Mouse (Mus musculus) neural tube, embryonic 14.5 days (tissue): ENCODE data around the gene Glis1. TPM values are rescaled to one million over a fixed set of nuclear protein-coding genes. Genes with fewer than 3 reads are reported as not detected.

ENCODE experiments used
- ATAC-seq: fragments of 200-750 bp; cut with Nextera tagmentation; 2 replicates; pipeline ENCODE4 v1.8.0; 2017; ENCODE audit warnings: low read depth, mild to moderate bottlenecking, moderate TSS enrichment, moderate library complexity
- H3K27ac ChIP-seq: fragments of 300-500 bp; sonication (generic); 2 replicates; pipeline ENCODE4 v1.5.1; 2014; ENCODE audit warnings: low read depth, mild to moderate bottlenecking, control low read depth, low read length, moderate library complexity, mixed read lengths
- H3K27me3 ChIP-seq: fragments of 300-500 bp; sonication (generic); 2 replicates; pipeline ENCODE4 v1.6.1; 2014; ENCODE audit warnings: low read length; ENCODE audit not compliant: control insufficient read depth, insufficient read depth
- H3K36me3 ChIP-seq: fragments of 300-500 bp; sonication (generic); 2 replicates; pipeline ENCODE4 v1.6.1; 2014; ENCODE audit warnings: low read length, mixed read lengths; ENCODE audit not compliant: control insufficient read depth, insufficient read depth
- H3K4me1 ChIP-seq: fragments of 300-500 bp; sonication (generic); 2 replicates; pipeline ENCODE4 v1.6.1; 2014; ENCODE audit warnings: low read length; ENCODE audit not compliant: control insufficient read depth, insufficient read depth
- H3K4me2 ChIP-seq: fragments of 300-500 bp; sonication (generic); 2 replicates; pipeline ENCODE4 v1.6.1; 2014; ENCODE audit warnings: mild to moderate bottlenecking, low read depth, low read length, control low read depth
- H3K4me3 ChIP-seq: fragments of 300-500 bp; sonication (generic); 2 replicates; pipeline ENCODE4 v1.5.1; 2014; ENCODE audit warnings: low read depth, low read length, control low read depth, mixed read lengths
- H3K9ac ChIP-seq: fragments of 300-500 bp; sonication (generic); replicated peaks from 2 replicates; pipeline ENCODE4 v1.6.1; 2014; ENCODE audit warnings: low read depth, mild to moderate bottlenecking, control low read depth, low read length, mixed read lengths
- H3K9me3 ChIP-seq: fragments of 300-500 bp; sonication (generic); 2 replicates; pipeline ENCODE4 v1.6.1; 2016; ENCODE audit warnings: low read length; ENCODE audit not compliant: control insufficient read depth
- WGBS: fragments of 180-500 bp; shearing (Covaris S2); extraction: QIAGEN DNeasy Blood & Tissue Kit; methylation state at CpG from one replicate; pipeline ENCODE4 v1.1.7; 2014; 5-methylcytosine and 5-hydroxymethylcytosine counted together
- polyA plus RNA-seq: library from polyadenylated mRNA; unstranded; fragments of >200 nt; fragmentation: Nextera tagmentation; extraction: Ambion mirVana; gene quantifications from 2 replicates; pipeline ENCODE4 v1.2.1, GENCODE M21; 2014

Gene Glis1
- polyA plus RNA-seq, 1 experiment from 2014 or later = 5.7 TPM

DNA sequence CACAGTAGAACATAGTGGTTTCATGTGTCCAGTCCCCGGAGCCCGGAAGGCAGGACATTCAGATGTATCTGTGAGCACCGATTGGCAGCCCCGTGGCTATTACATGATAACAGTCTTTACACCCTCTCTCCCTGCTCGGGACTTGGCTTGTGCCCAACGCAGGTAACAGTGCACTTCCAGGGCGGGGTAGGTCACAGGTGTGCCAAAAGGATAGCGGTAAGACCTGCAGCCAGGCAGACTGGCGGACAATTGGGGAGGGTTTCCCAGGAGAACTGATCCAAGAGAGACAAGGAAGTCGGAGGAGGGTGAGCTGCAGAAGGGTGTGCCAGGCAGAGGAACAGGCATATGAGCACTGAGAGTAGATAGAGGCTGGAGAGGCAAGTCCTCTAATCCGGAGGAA, 84.4 kb downstream of the Glis1 start:
- no peaks in the 10 kb centered on the region for H3K36me3 ChIP-seq
- no peak overlapping the region for H3K4me2 ChIP-seq
- no peak for ATAC-seq
- no peak overlapping the region for H3K9ac ChIP-seq
- H3K4me1 ChIP-seq = no peaks in the 10 kb centered on the region
- 95% methylated on average over 11 of the region's 11 CpGs for WGBS
- no peaks in the 10 kb centered on the region for H3K9me3 ChIP-seq
- H3K4me3 ChIP-seq = no peak overlapping the region
- no peak overlapping the region for H3K27ac ChIP-seq
- no peaks in the 10 kb centered on the region for H3K27me3 ChIP-seq

DNA sequence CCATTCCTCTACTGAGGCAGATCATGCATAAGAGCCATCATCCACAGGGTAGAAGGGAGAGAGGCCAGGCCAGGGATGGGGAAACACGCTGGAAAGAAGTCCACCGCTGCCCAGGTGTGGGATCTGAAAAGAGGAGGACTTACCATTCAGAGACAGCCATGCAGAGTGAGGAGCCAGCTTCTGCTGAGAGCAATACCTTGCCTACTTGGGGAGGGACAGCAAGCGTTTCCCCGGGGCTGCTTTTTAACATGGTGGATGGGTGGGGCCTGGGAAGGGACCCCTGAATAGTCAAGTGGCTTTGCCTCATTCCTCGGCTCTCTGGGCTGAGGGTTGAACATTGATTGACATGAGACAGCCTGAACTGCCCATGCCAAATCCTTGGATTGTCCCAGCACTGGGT, 85.7 kb downstream of the Glis1 start:
- H3K36me3 ChIP-seq = no peaks in the 10 kb centered on the region
- no peaks in the 10 kb centered on the region for H3K27me3 ChIP-seq
- 87% methylated on average over 5 of the region's 5 CpGs for WGBS
- H3K4me2 ChIP-seq = no peak overlapping the region
- no peak overlapping the region for H3K27ac ChIP-seq
- H3K9me3 ChIP-seq = no peaks in the 10 kb centered on the region
- no peak for ATAC-seq
- no peak overlapping the region for H3K4me3 ChIP-seq
- no peaks in the 10 kb centered on the region for H3K4me1 ChIP-seq
- no peak overlapping the region for H3K9ac ChIP-seq

- Histone ChIP-seq H3K4me2 (no peak overlapping the region), H3K4me3 (no peak overlapping the region), H3K27ac (no peak overlapping the region), H3K27me3 (no peaks in the 10 kb centered on the region), H3K9ac (no peak overlapping the region), H3K4me1 (no peaks in the 10 kb centered on the region), H3K36me3 (no peaks in the 10 kb centered on the region), H3K9me3 (no peaks in the 10 kb centered on the region)
- WGBS = 50% methylated on average over 5 of the region's 5 CpGs
- no peak for ATAC-seq
Measured at GRCm38 (mm10) chr4:107520816-107521215, 86.4 kb downstream of the Glis1 start.

DNA sequence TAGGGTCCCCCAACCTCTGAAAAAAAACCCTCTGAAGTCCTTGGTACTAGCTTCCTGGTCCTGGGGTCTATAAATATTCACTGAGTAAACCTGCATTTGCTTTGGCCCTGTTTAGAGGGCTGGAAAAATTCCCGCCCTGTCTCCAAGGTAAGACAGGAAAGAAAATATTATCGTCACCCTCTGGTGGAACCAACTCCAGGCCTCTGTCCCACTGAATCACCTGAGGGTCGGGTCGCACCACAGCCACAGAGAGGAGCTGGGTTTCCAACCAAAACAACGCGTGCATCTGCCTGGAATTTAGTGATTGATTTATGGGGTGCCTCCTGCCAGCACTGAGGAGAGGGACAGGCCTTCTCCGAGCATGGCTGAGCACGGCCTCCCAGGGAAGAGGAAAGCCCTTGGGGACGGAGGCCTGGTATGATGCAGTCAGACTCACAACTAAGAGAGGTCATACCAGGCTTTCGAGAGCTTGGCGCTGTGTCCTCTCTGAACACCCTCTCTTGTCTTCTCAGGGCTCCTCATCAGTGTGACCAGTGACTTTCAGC, 89.3 kb downstream of the Glis1 start:
- ATAC-seq = no peak
- Histone ChIP-seq H3K4me3 (no peak overlapping the region), H3K9me3 (no peaks in the 10 kb centered on the region), H3K27me3 (no peaks in the 10 kb centered on the region), H3K27ac (no peak overlapping the region), H3K4me1 (no peaks in the 10 kb centered on the region), H3K9ac (no peak overlapping the region), H3K4me2 (no peak overlapping the region), H3K36me3 (no peaks in the 10 kb centered on the region)
- WGBS = 37% methylated on average over 11 of the region's 11 CpGs

DNA sequence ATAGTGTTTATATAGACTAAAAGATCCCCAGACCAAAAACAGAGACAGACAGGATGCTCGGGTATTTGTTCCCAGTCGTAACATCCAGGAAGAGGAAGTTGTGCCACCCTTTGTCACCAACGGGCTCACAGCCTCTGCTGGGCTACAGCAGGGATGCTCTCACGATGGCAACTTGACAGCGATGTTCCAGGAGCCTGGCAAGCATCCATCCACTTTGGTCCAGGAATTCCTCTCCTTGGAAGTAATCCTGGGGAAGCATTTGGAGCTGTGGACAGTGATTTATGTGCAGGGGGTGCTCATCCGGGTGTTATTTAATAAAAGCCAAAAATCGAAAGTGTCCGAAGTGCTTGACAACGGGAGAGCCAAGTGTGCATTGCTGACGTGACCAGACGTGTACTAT, 100.7 kb downstream of the Glis1 start:
- Histone ChIP-seq H3K4me1 (no peaks in the 10 kb centered on the region), H3K27me3 (no peaks in the 10 kb centered on the region), H3K4me3 (no peak overlapping the region), H3K27ac (no peak overlapping the region), H3K4me2 (no peak overlapping the region), H3K9ac (no peak overlapping the region), H3K9me3 (no peaks in the 10 kb centered on the region), H3K36me3 (no peaks in the 10 kb centered on the region)
- 64% methylated on average over 11 of the region's 11 CpGs for WGBS
- ATAC-seq = no peak

- Histone ChIP-seq H3K4me3 (no peak overlapping the region), H3K27ac (no peak overlapping the region), H3K9me3 (no peaks in the 10 kb centered on the region), H3K27me3 (no peaks in the 10 kb centered on the region), H3K9ac (no peak overlapping the region), H3K4me1 (no peaks in the 10 kb centered on the region), H3K36me3 (no peaks in the 10 kb centered on the region), H3K4me2 (no peak overlapping the region)
- no peak for ATAC-seq
- 36% methylated on average over 13 of the region's 13 CpGs for WGBS
Measured at GRCm38 (mm10) chr4:107538116-107538515, 103.7 kb downstream of the Glis1 start.

DNA sequence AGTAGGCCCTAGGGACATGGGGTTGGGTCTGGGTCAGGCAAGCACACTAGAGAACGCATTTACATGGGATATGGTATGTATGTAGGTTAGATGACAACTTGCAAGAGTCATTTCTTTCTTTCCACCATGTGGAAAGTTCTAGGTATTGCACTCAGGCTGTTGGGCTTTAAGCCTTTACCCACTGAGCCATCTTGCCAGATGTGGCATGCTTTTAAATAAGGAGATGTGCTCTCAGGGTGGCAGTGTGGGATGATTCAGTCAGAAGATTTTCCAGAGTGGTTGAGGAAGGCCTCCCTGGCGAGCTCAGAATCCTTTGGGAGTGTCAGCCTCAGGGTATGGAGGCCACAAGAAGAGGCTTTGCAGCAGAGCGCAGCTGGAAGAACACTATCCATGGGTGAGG, 104.2 kb downstream of the Glis1 start:
- Histone ChIP-seq H3K27ac (no peak overlapping the region), H3K4me3 (no peak overlapping the region), H3K9ac (no peak overlapping the region), H3K4me1 (no peaks in the 10 kb centered on the region), H3K9me3 (no peaks in the 10 kb centered on the region), H3K36me3 (no peaks in the 10 kb centered on the region), H3K27me3 (no peaks in the 10 kb centered on the region), H3K4me2 (no peak overlapping the region)
- ATAC-seq = no peak
- 63% methylated on average over 3 of the region's 3 CpGs for WGBS

GRCm38 (mm10) chr4:107539021-107539420, 104.6 kb downstream of the Glis1 start:
- Histone ChIP-seq H3K27ac (no peak overlapping the region), H3K4me3 (no peak overlapping the region), H3K27me3 (no peaks in the 10 kb centered on the region), H3K36me3 (no peaks in the 10 kb centered on the region), H3K9ac (no peak overlapping the region), H3K9me3 (no peaks in the 10 kb centered on the region), H3K4me1 (no peaks in the 10 kb centered on the region), H3K4me2 (no peak overlapping the region)
- 82% methylated on average over 3 of the region's 3 CpGs for WGBS
- ATAC-seq = no peak

DNA sequence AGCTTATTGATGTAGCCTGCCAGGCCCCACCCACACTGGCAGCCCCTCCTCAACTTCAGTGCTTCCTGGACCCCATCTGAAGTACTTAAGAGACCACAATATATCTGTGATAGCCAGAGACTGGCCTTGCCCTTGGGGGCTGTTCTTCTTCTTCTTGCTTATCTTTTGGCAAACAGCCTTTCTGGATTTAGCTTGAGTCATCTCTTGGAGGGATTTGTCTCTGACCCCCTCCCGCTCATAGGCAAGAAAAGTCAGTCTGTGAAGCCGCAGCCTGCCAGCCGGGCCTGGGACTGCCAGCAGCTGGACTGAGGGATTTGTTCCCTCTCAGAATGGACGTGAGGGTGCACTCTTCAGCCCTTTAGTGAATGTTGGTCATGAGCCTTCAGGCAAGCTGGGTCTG, 107.4 kb downstream of the Glis1 start:
- no peak overlapping the region for H3K4me3 ChIP-seq
- no peaks in the 10 kb centered on the region for H3K36me3 ChIP-seq
- no peaks in the 10 kb centered on the region for H3K27me3 ChIP-seq
- H3K4me2 ChIP-seq = no peak overlapping the region
- no peak overlapping the region for H3K27ac ChIP-seq
- peaks cover 5% of the 10 kb centered on the region; the same call in 1 of the 2 replicates for H3K4me1 ChIP-seq
- WGBS = 79% methylated on average over 4 of the region's 4 CpGs
- H3K9me3 ChIP-seq = no peaks in the 10 kb centered on the region
- no peak overlapping the region for H3K9ac ChIP-seq
- no peak for ATAC-seq
